Mouse (Mus musculus): ENCODE measurements around the gene Npy1r. TPM values are rescaled to one million over a fixed set of nuclear protein-coding genes. Genes with fewer than 3 reads are reported as not detected.

Gene Npy1r
- polyA plus RNA-seq, 1 experiment from 2014 or later = 0.06 TPM

Other genes with a start within 250 kb of the Npy1r start
- gene Tma16, start 210.7 kb upstream of the Npy1r start, polyA plus RNA-seq (2015; fragmentation: Nextera tagmentation; extraction: Ambion mirVana) = 4.2 and 4.6 TPM in 2 replicates
- not detected in 2 replicates for gene Tktl2, start 185.4 kb upstream of the Npy1r start, polyA plus RNA-seq (2015; fragmentation: Nextera tagmentation; extraction: Ambion mirVana)
- gene Npy5r, start 9.1 kb upstream of the Npy1r start, polyA plus RNA-seq (2015; fragmentation: Nextera tagmentation; extraction: Ambion mirVana) = not detected in 2 replicates
- gene Naf1, start 163.0 kb downstream of the Npy1r start, polyA plus RNA-seq (2015; fragmentation: Nextera tagmentation; extraction: Ambion mirVana) = 0.57 and 0.63 TPM in 2 replicates

Data from liver, embryonic 16.5 days (tissue).